Mouse (Mus musculus) G1E-ER4 (cell line): ENCODE measurements around the gene Chrna1. TPM values are rescaled to one million over a fixed set of nuclear protein-coding genes. Genes with fewer than 3 reads are reported as not detected.

Experiments used
- GATA1 ChIP-seq: IDR thresholded peaks from one replicate; pipeline ENCODE4 v1.8.0; 2012; ENCODE audit warnings: low read length, inconsistent platforms
- polyA plus RNA-seq: library from polyadenylated mRNA; stranded (reverse); fragments of >175 nt; gene quantifications from 2 replicates; pipeline ENCODE4 v1.2.3, GENCODE M21; 2012

Chrna1 gene
- polyA plus RNA-seq, 1 experiment: not detected

DNA sequence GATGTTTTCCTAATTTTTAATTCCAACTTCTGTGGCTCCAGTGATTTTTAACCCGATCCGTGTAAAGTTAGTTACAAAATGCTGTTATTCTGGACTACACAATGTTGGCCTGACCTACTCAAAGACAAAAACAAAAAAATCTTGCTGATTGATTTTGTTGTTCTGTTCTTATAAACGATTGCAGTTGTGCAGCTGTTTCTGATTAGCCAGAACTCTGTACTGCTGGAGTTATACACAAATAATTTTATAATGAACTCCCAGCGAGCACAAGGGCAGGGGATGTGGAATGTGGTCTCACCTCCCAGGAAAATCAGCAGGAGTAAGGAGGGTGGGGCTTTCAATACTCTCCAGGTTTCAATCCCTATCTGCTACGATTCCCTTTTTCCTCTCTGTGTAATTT is 61.2 kb downstream of the Chrna1 start:
- TF ChIP-seq GATA1: no peak

DNA sequence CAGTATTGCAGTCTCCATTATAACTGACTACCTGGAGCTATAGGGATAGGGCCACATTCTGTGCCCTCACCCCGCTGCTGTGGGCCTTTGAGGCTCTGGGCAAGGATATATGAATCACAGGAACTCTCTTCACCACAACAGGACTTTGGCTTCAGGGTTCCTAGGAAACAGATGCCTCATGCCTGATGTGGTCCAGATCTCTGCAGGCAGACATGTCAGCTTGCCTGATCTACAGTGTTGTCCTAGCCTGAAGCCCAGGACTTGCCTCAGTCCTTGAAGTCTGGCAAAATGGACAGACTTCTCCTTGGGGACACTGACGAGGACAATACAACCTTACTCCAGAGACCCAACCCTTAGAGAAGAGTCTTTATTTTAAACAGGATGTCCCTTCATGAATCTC is 61.8 kb downstream of the Chrna1 start:
- no peak for TF ChIP-seq GATA1

DNA sequence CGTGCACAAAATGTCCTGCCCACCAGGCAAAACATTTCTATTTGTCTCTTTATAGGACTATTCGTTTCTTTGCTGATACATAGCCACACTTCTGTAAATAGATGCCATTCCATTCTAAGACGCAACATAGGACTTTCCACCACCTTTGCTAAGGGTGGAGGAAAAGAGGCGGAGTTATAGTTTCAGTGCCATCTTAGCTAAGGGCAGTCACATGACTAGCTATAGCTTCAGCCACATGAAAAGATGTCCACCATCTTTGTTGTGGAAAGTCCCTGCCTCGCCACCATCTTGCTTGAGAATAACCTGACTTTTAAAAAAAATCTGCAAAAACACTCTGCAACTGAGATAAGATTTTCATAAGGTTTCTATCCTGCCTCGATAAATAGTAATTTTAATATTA is 66.0 kb downstream of the Chrna1 start:
- TF ChIP-seq GATA1: no peak

Other genes with a start within 250 kb of the Chrna1 start
- gene Gpr155, start 193.8 kb downstream of the Chrna1 start, polyA plus RNA-seq: 0.85 TPM in 2 replicates
- 0.16 and 0.17 TPM in 2 replicates for gene Wipf1, start 50.6 kb downstream of the Chrna1 start, polyA plus RNA-seq
- gene Chn1, start 195.0 kb upstream of the Chrna1 start, polyA plus RNA-seq: 0.73 and 0.77 TPM in 2 replicates